24 mouse cellular contexts compared by ENCODE assay signal in genomic region chr12:81855031-81855430, GRCm38 (mm10). TPM values are rescaled to one million over a fixed set of nuclear protein-coding genes. Genes with fewer than 3 reads are reported as not detected.
DNase-seq lines count a peak whose midpoint lies in the region; ATAC-seq and TF ChIP-seq lines count a peak whose summit lies in the region.
"Had no signal": no experiment of that assay in that cellular context is flagged by ENCODE, and none has a peak within 500 bp of the region (broad histone marks: within the 10 kb centered on the region; RNA-seq: fewer than 3 reads in every experiment).

No protein-coding gene starts in this region.

- no peaks in the 10 kb centered on the region for H3K79me2 ChIP-seq in heart, adult 2 months (replicated peaks; ENCODE audit: control insufficient read depth, insufficient read depth, low read length)

- no peak overlapping the region for H3K4me3 ChIP-seq in heart, adult 2 months
- H3K4me3 ChIP-seq in midbrain, embryonic 11.5 days (ENCODE audit: low read depth, low read length): no peak overlapping the region
- no peak overlapping the region for H3K4me3 ChIP-seq in midbrain, embryonic 10.5 days
- H3K4me3 ChIP-seq: embryonic facial prominence, embryonic 10.5 days; embryonic facial prominence, embryonic 12.5 days; forebrain, embryonic 13.5 days; forebrain, embryonic 15.5 days had no signal

- intact Hi-C loops in heart, adult 2 months (cut with DNase I): no loop called here

- no peak for ATAC-seq in midbrain, embryonic 11.5 days (ENCODE audit: low FRiP score)
- ATAC-seq: activated CD4-positive, CD25-positive, alpha-beta regulatory T cell, adult 4 months; CD4-positive, CD25-positive, alpha-beta regulatory T cell, adult 4 months; forebrain, embryonic 13.5 days; forebrain, embryonic 15.5 days; Patski had no signal

- DNase-seq in gastrocnemius, adult 18-20 months (ENCODE audit: low spot score): peak; percentile 64
- DNase-seq in gastrocnemius, postnatal 4 days (ENCODE audit: low spot score in 2 of 2): no peak
- DNase-seq in heart, adult 11 months: peak; percentile 92
- DNase-seq in heart, adult 2 months: no peak
- peak; percentile 10 for DNase-seq in midbrain, embryonic 11.5 days (ENCODE audit: low spot score, missing footprints)
- DNase-seq in midbrain, embryonic 10.5 days (ENCODE audit: low spot score): no peak
- DNase-seq: adrenal gland, adult 8-10 months; adrenal gland, postnatal 14 days; adrenal gland, postnatal 36 days; B cell, adult 2 months; cerebellum, adult 11-12 months; cerebellum, adult 2 months; cerebellum, adult 9-10 months; cerebellum, postnatal 10 days; cerebellum, postnatal 25 days had no signal

- no peak for TF ChIP-seq POLR2A in heart, adult 2 months (IDR thresholded peaks at IDR 0.05; ENCODE audit: insufficient read depth, low read depth, low read length)

- no peak for TF ChIP-seq CTCF in heart, adult 2 months (IDR thresholded peaks at IDR 0.05)

- H3K9ac ChIP-seq in heart, adult 2 months (ENCODE audit: low read depth, low read length): no peak overlapping the region
- no peak overlapping the region for H3K9ac ChIP-seq in midbrain, embryonic 11.5 days (ENCODE audit: low read length)
- H3K9ac ChIP-seq: embryonic facial prominence, embryonic 12.5 days; forebrain, embryonic 13.5 days; forebrain, embryonic 15.5 days had no signal

- no peak overlapping the region for H3K27ac ChIP-seq in heart, adult 2 months
- H3K27ac ChIP-seq in midbrain, embryonic 11.5 days (ENCODE audit: low read depth, low read length): no peak overlapping the region
- H3K27ac ChIP-seq in midbrain, embryonic 10.5 days (replicated peaks): no peak overlapping the region
- H3K27ac ChIP-seq: embryonic facial prominence, embryonic 10.5 days; embryonic facial prominence, embryonic 12.5 days; forebrain, embryonic 13.5 days; forebrain, embryonic 15.5 days had no signal

- WGBS in heart, adult 2 months: 69% methylated on average over 8 of the region's 8 CpGs
- 82% methylated on average over 8 of the region's 8 CpGs for WGBS in midbrain, embryonic 11.5 days
- 85% methylated on average over 8 of the region's 8 CpGs for WGBS in midbrain, embryonic 10.5 days

- peaks cover 2% of the 10 kb centered on the region; the same call in 1 of the 2 replicates for H3K36me3 ChIP-seq in heart, adult 2 months (ENCODE audit: control insufficient read depth, insufficient read depth, low read length)
- H3K36me3 ChIP-seq in midbrain, embryonic 11.5 days (ENCODE audit: control insufficient read depth, insufficient read depth, low read length): no peaks in the 10 kb centered on the region
- no peaks in the 10 kb centered on the region for H3K36me3 ChIP-seq in midbrain, embryonic 10.5 days
- H3K36me3 ChIP-seq: embryonic facial prominence, embryonic 10.5 days; embryonic facial prominence, embryonic 12.5 days; forebrain, embryonic 15.5 days; G1E had no signal

- no peaks in the 10 kb centered on the region for H3K9me3 ChIP-seq in midbrain, embryonic 11.5 days (ENCODE audit: control insufficient read depth, low read length)
- no peaks in the 10 kb centered on the region for H3K9me3 ChIP-seq in midbrain, embryonic 10.5 days (replicated peaks)
- H3K9me3 ChIP-seq: embryonic facial prominence, embryonic 10.5 days; embryonic facial prominence, embryonic 12.5 days; forebrain, embryonic 13.5 days; forebrain, embryonic 15.5 days had no signal

- H3K27me3 ChIP-seq in heart, adult 2 months (ENCODE audit: control insufficient read depth, insufficient read depth, low read length): no peaks in the 10 kb centered on the region
- no peaks in the 10 kb centered on the region for H3K27me3 ChIP-seq in midbrain, embryonic 11.5 days (ENCODE audit: control insufficient read depth, insufficient read depth, low read length)
- H3K27me3 ChIP-seq in midbrain, embryonic 10.5 days (ENCODE audit: low read depth, poor library complexity, severe bottlenecking): peaks cover 22% of the 10 kb centered on the region
- H3K27me3 ChIP-seq: CH12.LX; embryonic facial prominence, embryonic 12.5 days; forebrain, embryonic 15.5 days; Patski had no signal

- H3K4me1 ChIP-seq in heart, adult 2 months (ENCODE audit: control insufficient read depth, insufficient read depth, low read length): peaks cover 5% of the 10 kb centered on the region
- peaks cover 5% of the 10 kb centered on the region; the same call in 1 of the 2 replicates for H3K4me1 ChIP-seq in midbrain, embryonic 11.5 days (ENCODE audit: control insufficient read depth, insufficient read depth, low read length)
- H3K4me1 ChIP-seq in midbrain, embryonic 10.5 days: peaks cover 26% of the 10 kb centered on the region

- TF ChIP-seq EP300 in heart, adult 2 months (IDR thresholded peaks at IDR 0.05; ENCODE audit: insufficient read depth, low read depth, low read length): no peak

- H3K4me2 ChIP-seq in midbrain, embryonic 11.5 days: no peak overlapping the region
- H3K4me2 ChIP-seq: embryonic facial prominence, embryonic 12.5 days; forebrain, embryonic 13.5 days; forebrain, embryonic 15.5 days had no signal

RNA-seq across cellular contexts. Expression of gene Pcnx, which starts 4.8 kb away (rescaled TPM):
- 10 to 100 TPM; 45.3 to 52.3 TPM for total RNA-seq in gastrocnemius, adult 18-20 months (2021)
- 10 to 100 TPM; 56.4 to 66.9 TPM for total RNA-seq in gastrocnemius, postnatal 4 days (2021)
- 10 to 100 TPM; 58.3 to 61.7 TPM for total RNA-seq in heart, adult 2 months (2021)
- 25.4 and 42.8 TPM in 2 replicates for polyA plus RNA-seq in heart, adult 2 months (2012; rRNA removed)
- polyA plus RNA-seq in midbrain, embryonic 11.5 days (2014; fragmentation: Nextera tagmentation; extraction: Ambion mirVana): 11.4 and 11.9 TPM in 2 replicates
- 7.9 and 9.5 TPM in 2 replicates for polyA plus RNA-seq in midbrain, embryonic 10.5 days (2016; fragmentation: Nextera tagmentation; extraction: Ambion mirVana)
- polyA plus RNA-seq: G1E had no signal

Comparison
In these comparisons a context has a peak if more than half of its experiments do, and no peak if none do; other contexts are left out.
1. DNase-seq: peak in gastrocnemius, adult 18-20 months (single experiment), heart, adult 11 months (single experiment) and midbrain, embryonic 11.5 days (single experiment); none in gastrocnemius, postnatal 4 days (0 of 2), heart, adult 2 months (0 of 2) and midbrain, embryonic 10.5 days (single experiment).